Mouse (Mus musculus): Measurements from ENCODE around the gene Atp6v0d1. TPM values are rescaled to one million over a fixed set of nuclear protein-coding genes. Genes with fewer than 3 reads are reported as not detected.
"Not testable (repeated sequence)": the region's sequence is repeated elsewhere in the genome, so short reads cannot be mapped to it uniquely, and the experiment has no call there.

Atp6v0d1 gene
- total and polyA plus RNA-seq, 3 experiments, result 48.8 to 53.6 (median 51.0) TPM

- no peaks in the 10 kb centered on the region for H3K9me3 ChIP-seq (replicated peaks; ENCODE audit: low read length)
- TF ChIP-seq UBTF (IDR thresholded peaks at IDR 0.05; ENCODE audit: low read depth, low read length), result no peak
- TF ChIP-seq ZNF384 (IDR thresholded peaks at IDR 0.05; ENCODE audit: low read depth, low read length), result no peak
- 0 out of 2 replicates have a peak, but pooled peaks have one; percentile 33 for TF ChIP-seq NELFE (IDR thresholded peaks at IDR 0.05; ENCODE audit: low read depth, low read length)
- TF ChIP-seq MEF2A (IDR thresholded peaks at IDR 0.05; ENCODE audit: borderline replicate concordance, low read depth, low read length), result peak; percentile 12; the same call in 1 of the 2 replicates
- TF ChIP-seq IRF4 (IDR thresholded peaks at IDR 0.05; ENCODE audit: low read depth, low read length), result peak; percentile 33; the same call in 1 of the 2 replicates
- TF ChIP-seq MAZ (IDR thresholded peaks at IDR 0.05; ENCODE audit: low read depth, low read length), result peak; percentile 91
- no peak for TF ChIP-seq KAT2A (IDR thresholded peaks at IDR 0.05; ENCODE audit: insufficient replicate concordance, low read length)
- TF ChIP-seq ELF1 (IDR thresholded peaks at IDR 0.05; ENCODE audit: low read depth, low read length), result peak; percentile 43
- TF ChIP-seq CTCF (conservative IDR thresholded peaks at IDR 0.05 in 1 of 2, IDR thresholded peaks at IDR 0.05 in 1 of 2; ENCODE audit: low read depth in 2 of 2, low read length in 2 of 2), result peak; percentile 36 to 73; a peak in 3 of 4 replicates
- TF ChIP-seq TCF12 (IDR thresholded peaks at IDR 0.05; ENCODE audit: low read depth, low read length), result 0 out of 2 replicates have a peak, but pooled peaks have one; percentile 29
- TF ChIP-seq ZMIZ1 (IDR thresholded peaks at IDR 0.05; ENCODE audit: low read depth, low read length), result no peak; the same call in 1 of the 2 replicates
- TF ChIP-seq POLR2A (IDR thresholded peaks at IDR 0.05; ENCODE audit: low read depth, low read length), result peak; percentile 54
- TF ChIP-seq MYC (IDR thresholded peaks at IDR 0.05; ENCODE audit: low read depth, low read length), result 0 out of 2 replicates have a peak, but pooled peaks have one; percentile 31
- peak within 1 kb of the TSS; percentile 73 for H3K9ac ChIP-seq (ENCODE audit: insufficient read depth, low read depth)
- H3K4me3 ChIP-seq (replicated peaks in 1 of 3; ENCODE audit: low read depth in 2 of 3, low read length in 2 of 3, poor library complexity in 1 of 3), result peak within 1 kb of the TSS; percentile 70 to 79 (median 71)
- in situ Hi-C loops (cut with MboI; ENCODE audit: low pct_ligation_motif_present, low pct_unique_long_range_greater_than_20kb, low sequenced_read_pairs) (no loop called here), dilution Hi-C loops (cut with MboI; ENCODE audit: extremely low pct_ligation_motif_present, extremely low pct_unique_long_range_greater_than_20kb, low sequenced_read_pairs) (no loop called here)
- no peaks in the 10 kb centered on the region for H3K79me2 ChIP-seq (replicated peaks; ENCODE audit: control insufficient read depth, extremely low read depth, insufficient read depth, poor library complexity, severe bottlenecking)
- H3K4me2 ChIP-seq (ENCODE audit: insufficient read depth, low read depth, poor library complexity, severe bottlenecking), result peak within 1 kb of the TSS; percentile 93
- H3K27ac ChIP-seq (ENCODE audit: insufficient read depth, low read depth), result no peak within 1 kb of the TSS; the same call in 1 of the 2 replicates
- H3K4me1 ChIP-seq (ENCODE audit: control insufficient read depth in 1 of 2, insufficient read depth in 2 of 2), result peaks cover 7 to 36% of the 10 kb centered on the region in 2 experiments
- peak; percentile 70 for DNase-seq (ENCODE audit: extremely low read depth)
- H3K27me3 ChIP-seq (replicated peaks), result peaks cover 5% of the 10 kb centered on the region
- no peaks in the 10 kb centered on the region for H3K36me3 ChIP-seq (replicated peaks in 1 of 2; ENCODE audit: control insufficient read depth in 1 of 2, insufficient read depth in 1 of 2, low read length in 1 of 2)
Measured at GRCm38 (mm10) chr8:105604804-105605381, 39.0 kb upstream of the Atp6v0d1 start, which contains the start of gene Ripor1. Gene Ripor1, plus strand, starts transcription at chr8:105605255.

DNA sequence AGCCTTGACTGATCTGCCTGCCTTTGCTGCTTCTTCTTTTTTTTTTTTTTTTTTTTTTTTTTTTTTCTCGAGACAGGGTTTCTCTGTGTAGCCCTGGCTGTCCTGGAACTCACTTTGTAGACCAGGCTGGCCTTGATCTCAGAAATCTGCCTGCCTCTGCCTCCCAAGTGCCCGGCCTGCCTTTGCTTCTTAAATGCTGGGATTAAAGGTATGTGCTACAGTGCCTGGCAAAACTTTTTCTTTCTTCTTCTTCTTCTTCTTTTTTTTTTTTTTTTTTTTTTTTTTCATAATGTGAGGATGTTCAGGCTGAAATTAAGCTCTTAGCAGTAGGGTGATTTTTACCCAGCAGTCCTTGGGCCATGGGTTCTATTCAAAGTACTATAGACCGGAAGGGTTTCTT is 36.7 kb upstream of the Atp6v0d1 start:
- H3K9ac ChIP-seq (ENCODE audit: insufficient read depth, low read depth); H3K4me2 ChIP-seq (ENCODE audit: insufficient read depth, low read depth, poor library complexity, severe bottlenecking); H3K9me3 ChIP-seq (replicated peaks; ENCODE audit: low read length); H3K27ac ChIP-seq (ENCODE audit: insufficient read depth, low read depth); H3K27me3 ChIP-seq (replicated peaks); H3K36me3 ChIP-seq (replicated peaks in 1 of 2; ENCODE audit: control insufficient read depth in 1 of 2, insufficient read depth in 1 of 2, low read length in 1 of 2); H3K4me3 ChIP-seq (replicated peaks in 1 of 3; ENCODE audit: low read depth in 2 of 3, low read length in 2 of 3, poor library complexity in 1 of 3); H3K79me2 ChIP-seq (replicated peaks; ENCODE audit: control insufficient read depth, extremely low read depth, insufficient read depth, poor library complexity, severe bottlenecking); dilution Hi-C loops (cut with MboI; ENCODE audit: extremely low pct_ligation_motif_present, extremely low pct_unique_long_range_greater_than_20kb, low sequenced_read_pairs); in situ Hi-C loops (cut with MboI; ENCODE audit: low pct_ligation_motif_present, low pct_unique_long_range_greater_than_20kb, low sequenced_read_pairs); DNase-seq (ENCODE audit: extremely low read depth): not testable (repeated sequence)
- TF ChIP-seq ZNF384 (IDR thresholded peaks at IDR 0.05; ENCODE audit: low read depth, low read length), result peak; percentile 47; the same call in 1 of the 2 replicates
- H3K4me1 ChIP-seq (ENCODE audit: control insufficient read depth in 1 of 2, insufficient read depth in 2 of 2), result peaks cover 4 to 24% of the 10 kb centered on the region in 2 experiments
